Mouse (Mus musculus) lung, embryonic 16.5 days (tissue): ENCODE data around the gene Myo1e. TPM values are rescaled to one million over a fixed set of nuclear protein-coding genes. Genes with fewer than 3 reads are reported as not detected.

Experiments
- ATAC-seq: fragments of 200-750 bp; cut with Nextera tagmentation; 2 replicates; pipeline ENCODE4 v1.8.0; 2017; ENCODE audit warnings: low read depth, mild to moderate bottlenecking, moderate library complexity
- H3K27ac ChIP-seq: fragments of 300-500 bp; sonication (generic); 2 replicates; pipeline ENCODE4 v1.5.1; 2014; ENCODE audit warnings: mild to moderate bottlenecking, control low read depth, low read length
- H3K27me3 ChIP-seq: fragments of 300-500 bp; sonication (generic); 2 replicates; pipeline ENCODE4 v1.6.1; 2014; ENCODE audit warnings: low read depth, low read length, mixed read lengths; ENCODE audit not compliant: control insufficient read depth, insufficient read depth
- H3K36me3 ChIP-seq: fragments of 300-500 bp; sonication (generic); 2 replicates; pipeline ENCODE4 v1.6.1; 2014; ENCODE audit warnings: low read length; ENCODE audit not compliant: control insufficient read depth, insufficient read depth
- H3K4me1 ChIP-seq: fragments of 300-500 bp; sonication (generic); replicated peaks from 2 replicates; pipeline ENCODE4 v1.6.1; 2014; ENCODE audit warnings: low read length, mixed read lengths; ENCODE audit not compliant: control insufficient read depth, insufficient read depth
- H3K4me2 ChIP-seq: fragments of 300-500 bp; sonication (generic); 2 replicates; pipeline ENCODE4 v1.6.1; 2014; ENCODE audit warnings: low read depth, low read length, control low read depth
- H3K4me3 ChIP-seq: fragments of 300-500 bp; sonication (generic); 2 replicates; pipeline ENCODE4 v1.5.1; 2014; ENCODE audit warnings: mild to moderate bottlenecking, low read length, control low read depth
- H3K9ac ChIP-seq: fragments of 300-500 bp; sonication (generic); 2 replicates; pipeline ENCODE4 v1.6.1; 2014; ENCODE audit warnings: low read length, control low read depth
- H3K9me3 ChIP-seq: fragments of 300-500 bp; sonication (generic); 2 replicates; pipeline ENCODE4 v1.6.1; 2016; ENCODE audit warnings: low read length; ENCODE audit not compliant: control insufficient read depth
- WGBS: fragments of 180-500 bp; shearing (Covaris S2); extraction: QIAGEN DNeasy Blood & Tissue Kit; methylation state at CpG from one replicate; pipeline ENCODE4 v1.1.7; 2014; 5-methylcytosine and 5-hydroxymethylcytosine counted together
- polyA plus RNA-seq: library from polyadenylated mRNA; unstranded; fragments of >200 nt; fragmentation: Nextera tagmentation; extraction: Ambion mirVana; gene quantifications from 2 replicates; pipeline ENCODE4 v1.2.1, GENCODE M21; 2015

Gene Myo1e
- polyA plus RNA-seq, 1 experiment from 2014 or later: 46.2 TPM

- ATAC-seq: no peak
- no peak overlapping the region for H3K4me2 ChIP-seq
- H3K27ac ChIP-seq: peak overlapping the region; percentile 86
- H3K9ac ChIP-seq: no peak overlapping the region
- whole genome bisulfite sequencing: 17% methylated on average over 3 of the region's 3 CpGs
- H3K4me3 ChIP-seq: no peak overlapping the region
- no peaks in the 10 kb centered on the region for H3K9me3 ChIP-seq
- H3K27me3 ChIP-seq: no peaks in the 10 kb centered on the region
- H3K36me3 ChIP-seq: no peaks in the 10 kb centered on the region
- peaks cover 48% of the 10 kb centered on the region for H3K4me1 ChIP-seq
These were observed 30.0 kb downstream of the Myo1e start for GRCm38 (mm10) chr9:70237136-70237535.

DNA sequence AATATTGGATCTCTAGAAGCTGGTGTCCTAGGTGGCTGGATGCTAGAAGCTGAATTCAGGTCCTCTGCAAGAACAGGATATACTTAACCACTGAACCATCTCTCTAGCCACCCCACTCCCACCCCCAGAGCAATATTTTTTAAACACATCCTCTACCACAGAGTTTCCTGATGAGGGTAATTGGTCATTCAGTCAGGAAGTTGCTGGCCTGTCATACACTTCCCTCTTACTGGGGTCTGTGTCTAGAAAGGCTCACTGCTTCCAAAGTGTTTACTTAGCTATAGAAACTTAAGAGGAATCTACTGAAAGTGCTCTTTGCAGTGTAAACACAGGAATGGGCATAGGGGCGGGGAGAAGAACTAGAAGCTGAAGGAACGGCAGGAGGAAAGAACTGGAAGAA, 30.4 kb downstream of the Myo1e start:
- peak; percentile 74 for ATAC-seq
- H3K27me3 ChIP-seq: no peaks in the 10 kb centered on the region
- H3K4me1 ChIP-seq: peaks cover 53% of the 10 kb centered on the region
- no peaks in the 10 kb centered on the region for H3K9me3 ChIP-seq
- peak overlapping the region; percentile 46 for H3K4me2 ChIP-seq
- H3K9ac ChIP-seq: no peak overlapping the region
- H3K36me3 ChIP-seq: no peaks in the 10 kb centered on the region
- H3K27ac ChIP-seq: peak overlapping the region; percentile 86
- WGBS: 12% methylated on average over 2 of the region's 2 CpGs
- no peak overlapping the region for H3K4me3 ChIP-seq

DNA sequence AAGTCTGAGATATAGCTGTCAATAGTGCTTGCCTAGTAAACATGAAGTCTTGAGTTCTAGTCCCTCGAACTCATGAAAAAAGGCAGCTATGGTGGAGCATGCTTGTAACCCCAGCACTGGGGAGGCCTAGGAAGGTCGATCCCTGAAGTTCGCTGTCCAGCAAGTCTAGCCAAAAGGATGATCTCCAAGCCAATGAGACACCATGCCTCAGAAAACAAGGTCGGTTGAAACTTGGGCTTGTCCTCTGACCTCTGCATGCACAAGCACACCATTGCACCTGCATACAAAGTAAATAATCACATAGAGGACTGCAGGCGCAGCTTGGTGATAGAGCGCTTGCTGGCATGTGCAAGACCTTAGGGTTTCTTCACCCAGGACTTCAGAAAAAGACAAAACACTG, 31.2 kb downstream of the Myo1e start:
- H3K27me3 ChIP-seq: no peaks in the 10 kb centered on the region
- H3K27ac ChIP-seq: peak overlapping the region; percentile 86
- WGBS: 72% methylated on average over 6 of the region's 6 CpGs
- H3K9ac ChIP-seq: no peak overlapping the region
- no peaks in the 10 kb centered on the region for H3K36me3 ChIP-seq
- ATAC-seq: no peak
- H3K4me2 ChIP-seq: no peak overlapping the region
- H3K4me3 ChIP-seq: no peak overlapping the region
- H3K9me3 ChIP-seq: no peaks in the 10 kb centered on the region
- peaks cover 61% of the 10 kb centered on the region for H3K4me1 ChIP-seq

- peaks cover 66% of the 10 kb centered on the region for H3K4me1 ChIP-seq
- ATAC-seq: no peak
- WGBS: 65% methylated on average over 3 of the region's 3 CpGs
These were observed 32.1 kb downstream of the Myo1e start for GRCm38 (mm10) chr9:70239229-70239628.

DNA sequence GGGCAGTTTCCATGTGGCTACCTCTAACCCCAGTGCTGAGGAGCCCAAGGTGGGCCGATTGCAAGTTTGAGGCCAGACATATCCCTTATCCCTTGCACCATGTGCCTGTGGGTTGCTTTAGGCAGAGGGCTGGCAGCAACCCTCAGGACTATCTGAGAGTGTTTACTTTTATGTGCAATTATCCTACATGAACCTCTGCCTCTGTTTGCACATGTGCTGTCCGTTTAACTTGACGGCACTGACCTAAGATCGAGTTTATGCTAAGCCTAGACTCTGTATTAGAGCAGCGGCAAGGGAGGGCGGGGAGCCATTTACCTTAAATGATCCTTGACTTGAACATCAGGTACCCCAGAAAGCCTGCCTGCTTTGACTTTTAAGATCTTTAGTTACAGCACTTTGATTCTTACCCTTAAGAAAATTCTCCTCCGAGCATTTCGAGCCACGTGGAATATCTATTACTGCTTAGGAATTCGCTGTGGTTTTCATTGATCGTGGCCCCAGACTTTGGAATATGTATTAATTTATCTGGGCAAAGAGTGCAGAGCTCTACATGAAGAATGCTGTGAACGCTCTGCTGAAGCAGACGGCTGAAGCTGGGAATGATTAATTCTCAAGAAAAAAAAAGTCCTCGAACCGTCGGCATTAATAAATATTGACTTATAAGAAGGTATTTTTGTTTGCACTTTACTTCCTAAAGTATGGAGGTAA, 33.7 kb downstream of the Myo1e start:
- Histone ChIP-seq H3K36me3 (no peaks in the 10 kb centered on the region), H3K9me3 (0 out of 2 replicates have a peak, but pooled peaks cover 2% of the 10 kb centered on the region), H3K9ac (no peak overlapping the region), H3K4me1 (peaks cover 68% of the 10 kb centered on the region), H3K4me2 (0 out of 2 replicates have a peak overlapping the region, but pooled peaks have one; percentile 0), H3K4me3 (no peak overlapping the region), H3K27me3 (no peaks in the 10 kb centered on the region), H3K27ac (peak overlapping the region; percentile 97)
- ATAC-seq: peak; percentile 13
- WGBS: 39% methylated on average over 16 of the region's 16 CpGs

More at GRCm38 (mm10) chr9:70239229-70239628, 32.1 kb downstream of the Myo1e start:
- H3K4me3 ChIP-seq: no peak overlapping the region
- no peak overlapping the region for H3K27ac ChIP-seq
- no peaks in the 10 kb centered on the region for H3K27me3 ChIP-seq
- H3K4me2 ChIP-seq: no peak overlapping the region
- no peaks in the 10 kb centered on the region for H3K9me3 ChIP-seq
- no peak overlapping the region for H3K9ac ChIP-seq
- H3K36me3 ChIP-seq: no peaks in the 10 kb centered on the region

- peak; percentile 78 for ATAC-seq
- H3K27ac ChIP-seq: peak overlapping the region; percentile 97
- 0 out of 2 replicates have a peak, but pooled peaks cover 2% of the 10 kb centered on the region for H3K9me3 ChIP-seq
- no peaks in the 10 kb centered on the region for H3K27me3 ChIP-seq
- peak overlapping the region; percentile 34; the same call in 1 of the 2 replicates for H3K9ac ChIP-seq
- H3K4me3 ChIP-seq: no peak overlapping the region
- H3K4me2 ChIP-seq: peak overlapping the region; percentile 34
- no peaks in the 10 kb centered on the region for H3K36me3 ChIP-seq
- peaks cover 70% of the 10 kb centered on the region for H3K4me1 ChIP-seq
- WGBS: 22% methylated on average over 8 of the region's 8 CpGs
These were observed 34.3 kb downstream of the Myo1e start for GRCm38 (mm10) chr9:70241411-70241961.

DNA sequence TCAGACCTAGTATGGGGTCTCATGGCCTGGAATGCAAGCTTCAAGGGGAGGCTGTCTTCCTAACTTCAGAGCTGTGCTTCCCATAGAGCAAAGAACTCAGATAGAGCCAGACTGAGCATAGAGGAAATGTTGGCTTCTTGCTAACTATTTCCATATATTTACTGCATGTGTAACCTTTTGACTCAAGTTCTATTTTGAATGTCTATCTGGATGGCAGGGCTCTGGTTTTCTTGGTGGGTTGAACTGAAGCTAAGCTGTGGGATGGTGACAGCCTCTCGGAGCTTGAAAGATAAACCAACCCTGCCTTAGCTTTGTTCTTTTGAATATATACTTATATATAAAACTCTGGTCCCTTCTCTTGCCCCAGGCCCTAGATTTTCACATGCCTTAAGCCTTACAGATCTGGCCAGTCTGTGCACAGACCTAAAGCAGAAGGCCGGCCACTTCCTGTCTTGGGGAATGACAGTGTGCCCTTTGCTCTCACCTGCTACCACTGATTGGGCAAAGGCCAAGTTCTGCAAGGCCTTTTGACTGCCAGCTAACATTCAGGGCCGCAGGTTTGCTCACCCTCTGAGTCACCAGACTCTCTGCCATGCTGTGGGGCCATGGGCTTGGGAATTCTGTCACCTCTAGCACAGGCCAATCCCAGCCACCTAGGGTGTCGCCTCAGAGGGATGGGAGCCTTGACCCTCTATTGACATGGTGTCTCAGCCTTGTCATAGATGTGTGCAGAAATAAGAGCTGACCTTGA, 35.1 kb downstream of the Myo1e start:
- no peak overlapping the region for H3K4me3 ChIP-seq
- peak overlapping the region; percentile 34; the same call in 1 of the 2 replicates for H3K4me2 ChIP-seq
- H3K9ac ChIP-seq: peak overlapping the region; percentile 34; the same call in 1 of the 2 replicates
- no peaks in the 10 kb centered on the region for H3K36me3 ChIP-seq
- H3K27ac ChIP-seq: peak overlapping the region; percentile 97
- no peaks in the 10 kb centered on the region for H3K27me3 ChIP-seq
- ATAC-seq: peak; percentile 18; the same call in 1 of the 2 replicates
- peaks cover 64% of the 10 kb centered on the region for H3K4me1 ChIP-seq
- 0 out of 2 replicates have a peak, but pooled peaks cover 2% of the 10 kb centered on the region for H3K9me3 ChIP-seq
- 45% methylated on average over 4 of the region's 4 CpGs for WGBS

GRCm38 (mm10) chr9:70243241-70243640, 36.1 kb downstream of the Myo1e start:
- no peak overlapping the region for H3K9ac ChIP-seq
- ATAC-seq: no peak
- H3K4me3 ChIP-seq: no peak overlapping the region
- H3K36me3 ChIP-seq: no peaks in the 10 kb centered on the region
- H3K4me2 ChIP-seq: peak overlapping the region; percentile 18
- WGBS: 30% methylated on average over 8 of the region's 8 CpGs
- H3K9me3 ChIP-seq: 0 out of 2 replicates have a peak, but pooled peaks cover 2% of the 10 kb centered on the region
- no peaks in the 10 kb centered on the region for H3K27me3 ChIP-seq
- H3K27ac ChIP-seq: peak overlapping the region; percentile 97
- peaks cover 58% of the 10 kb centered on the region for H3K4me1 ChIP-seq

DNA sequence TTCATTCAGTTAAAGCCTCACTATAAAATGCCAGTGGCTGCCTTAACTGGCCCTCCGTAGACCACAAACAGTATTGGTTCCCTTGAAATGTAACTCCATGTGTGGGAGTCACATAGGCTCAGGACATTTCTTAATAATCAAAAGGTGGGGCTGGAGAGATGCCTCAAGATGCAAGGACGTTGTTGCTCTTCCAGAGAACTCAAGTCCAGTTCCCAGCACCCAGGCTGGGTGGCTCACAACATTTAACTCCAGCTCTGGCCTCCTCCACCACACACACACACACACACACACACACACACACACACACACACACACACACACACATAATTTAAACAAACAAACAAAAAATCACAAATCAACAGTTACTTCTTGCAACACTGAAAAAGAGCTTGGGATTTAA, 36.6 kb downstream of the Myo1e start:
- H3K27ac ChIP-seq: peak overlapping the region; percentile 97
- WGBS: 68% methylated on average over 2 of the region's 2 CpGs

More for the DNA sequence above, 36.6 kb downstream of the Myo1e start:
- Histone ChIP-seq H3K4me3 (no peak overlapping the region), H3K9me3 (0 out of 2 replicates have a peak, but pooled peaks cover 2% of the 10 kb centered on the region), H3K9ac (no peak overlapping the region), H3K27me3 (no peaks in the 10 kb centered on the region), H3K4me2 (no peak overlapping the region; the same call in 1 of the 2 replicates), H3K36me3 (no peaks in the 10 kb centered on the region), H3K4me1 (peaks cover 54% of the 10 kb centered on the region)
- ATAC-seq: no peak
